Mouse (Mus musculus) left cerebral cortex, postnatal 36 days (tissue): ENCODE results near the gene Hist1h1c. TPM values are rescaled to one million over a fixed set of nuclear protein-coding genes. Genes with fewer than 3 reads are reported as not detected.
"Not testable (repeated sequence)": the region's sequence is repeated elsewhere in the genome, so short reads cannot be mapped to it uniquely, and the experiment has no call there.

ENCODE experiments used
- DNase-seq, 2 experiments: peaks; one replicate each; pipeline ENCODE4 v3.0.0; 2021 to 2022; ENCODE audit warnings: low spot score in 2 of 2, mixed read lengths in 1 of 2
- intact Hi-C: fragments of 180-260 bp; cut with DNase I; formaldehyde crosslinking; loops from one replicate; pipeline ENCODE4 v1.15.1; 2025
- total RNA-seq, 2 experiments: library from RNA; stranded (reverse); gene quantifications; 2 replicates each; pipeline ENCODE4 v1.2.3; 2021

Gene Hist1h1c
- total RNA-seq, 2 experiments from 2014 or later: 68.2 to 74.7 TPM

- DNase-seq: no peak
- intact Hi-C loops: no loop called here
Measured at GRCm38 (mm10) chr13:23709714-23710373, 28.8 kb upstream of the Hist1h1c start.

- DNase-seq: peak; percentile 23 to 32
Measured at GRCm38 (mm10) chr13:23710374-23711089, 28.1 kb upstream of the Hist1h1c start, which contains the start of gene Hfe. Gene Hfe, minus strand, starts transcription at chr13:23710854.

DNA sequence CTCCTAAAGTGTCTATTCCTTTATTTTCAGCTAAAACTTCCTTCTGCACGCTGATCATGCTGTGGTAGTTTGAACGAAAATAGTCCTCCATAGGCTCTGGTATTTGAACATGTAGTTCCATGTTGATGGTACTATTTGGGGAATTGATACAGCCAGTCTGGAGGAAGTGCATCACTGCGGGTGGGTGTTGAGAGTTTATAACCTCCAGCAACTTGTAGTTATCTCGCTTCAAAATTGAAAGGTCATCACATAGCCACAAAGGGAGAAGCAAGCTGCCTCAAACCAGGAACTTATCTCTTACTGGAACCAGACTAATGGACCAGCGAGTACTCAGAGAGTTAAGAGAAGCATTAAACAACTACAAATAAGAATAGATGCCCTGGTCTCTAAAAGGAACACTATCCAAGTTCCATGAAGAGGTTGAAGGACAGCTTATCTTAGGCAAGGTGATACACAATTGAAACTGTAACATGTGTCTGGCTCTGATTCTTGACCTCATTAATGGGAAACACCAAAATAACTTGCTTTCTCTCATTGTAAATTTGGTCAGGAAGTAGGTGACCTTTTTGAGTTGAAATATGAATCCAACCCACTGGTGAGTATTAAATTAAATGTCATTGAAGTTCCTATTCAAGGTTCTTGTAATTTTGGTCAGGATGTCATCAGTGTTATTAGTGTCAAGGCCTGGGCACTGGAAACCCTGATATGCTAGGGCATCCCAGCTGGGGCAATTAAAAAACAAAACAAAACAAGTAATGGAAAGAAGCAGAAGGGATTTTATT lies 22.2 kb upstream of the Hist1h1c start:
- no peak for DNase-seq
- intact Hi-C loops: no loop called here

More at GRCm38 (mm10) chr13:23710374-23711089, 28.1 kb upstream of the Hist1h1c start, which contains the start of gene Hfe:
- intact Hi-C loops: no loop called here

DNA sequence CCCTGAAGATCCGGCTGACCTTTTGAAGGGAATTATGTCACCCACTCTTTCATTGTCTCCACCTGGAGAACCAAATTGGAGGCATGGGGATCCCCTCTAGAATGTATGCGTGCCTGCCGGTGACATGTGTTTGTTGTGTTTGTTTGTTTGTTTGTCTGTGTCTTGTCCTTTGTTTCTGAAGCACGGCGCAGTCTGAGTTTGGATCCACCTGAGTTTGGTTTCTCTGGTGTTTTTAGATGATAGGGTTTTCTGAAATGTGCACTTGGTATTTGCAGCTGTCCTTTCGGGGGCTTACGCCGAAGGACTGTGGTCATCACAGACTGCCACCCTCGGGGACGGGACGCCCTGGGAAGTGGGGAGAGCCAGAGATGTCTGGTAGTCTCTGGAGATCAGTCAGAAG lies 21.4 kb upstream of the Hist1h1c start:
- intact Hi-C loops: no loop called here
- no peak for DNase-seq

- DNase-seq, intact Hi-C loops: not testable (repeated sequence)
Measured at GRCm38 (mm10) chr13:23717593-23718245, 20.9 kb upstream of the Hist1h1c start.

DNA sequence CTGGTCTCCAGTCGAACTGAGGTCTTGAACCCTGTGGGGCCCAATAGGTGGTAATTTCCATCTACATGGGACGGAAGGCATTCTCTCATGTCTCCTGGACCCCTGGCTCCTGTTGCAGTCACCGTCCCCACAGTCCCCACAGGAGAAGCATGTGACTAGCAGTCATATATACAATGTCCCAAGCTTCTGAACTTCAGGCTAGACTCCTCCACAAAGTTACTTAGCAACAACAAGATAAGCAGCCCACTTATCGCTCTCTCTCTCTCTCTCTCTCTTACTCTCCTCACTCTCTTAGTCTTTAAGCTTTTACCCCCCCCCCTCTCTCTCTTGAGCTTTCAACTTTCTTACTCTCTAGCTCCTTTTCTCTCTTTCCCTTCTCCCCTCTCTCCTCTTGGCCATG lies 14.4 kb upstream of the Hist1h1c start:
- DNase-seq: no peak
- intact Hi-C loops: no loop called here

- intact Hi-C loops: no loop called here
- no peak for DNase-seq
Measured at GRCm38 (mm10) chr13:23725213-23725612, 13.4 kb upstream of the Hist1h1c start.

DNA sequence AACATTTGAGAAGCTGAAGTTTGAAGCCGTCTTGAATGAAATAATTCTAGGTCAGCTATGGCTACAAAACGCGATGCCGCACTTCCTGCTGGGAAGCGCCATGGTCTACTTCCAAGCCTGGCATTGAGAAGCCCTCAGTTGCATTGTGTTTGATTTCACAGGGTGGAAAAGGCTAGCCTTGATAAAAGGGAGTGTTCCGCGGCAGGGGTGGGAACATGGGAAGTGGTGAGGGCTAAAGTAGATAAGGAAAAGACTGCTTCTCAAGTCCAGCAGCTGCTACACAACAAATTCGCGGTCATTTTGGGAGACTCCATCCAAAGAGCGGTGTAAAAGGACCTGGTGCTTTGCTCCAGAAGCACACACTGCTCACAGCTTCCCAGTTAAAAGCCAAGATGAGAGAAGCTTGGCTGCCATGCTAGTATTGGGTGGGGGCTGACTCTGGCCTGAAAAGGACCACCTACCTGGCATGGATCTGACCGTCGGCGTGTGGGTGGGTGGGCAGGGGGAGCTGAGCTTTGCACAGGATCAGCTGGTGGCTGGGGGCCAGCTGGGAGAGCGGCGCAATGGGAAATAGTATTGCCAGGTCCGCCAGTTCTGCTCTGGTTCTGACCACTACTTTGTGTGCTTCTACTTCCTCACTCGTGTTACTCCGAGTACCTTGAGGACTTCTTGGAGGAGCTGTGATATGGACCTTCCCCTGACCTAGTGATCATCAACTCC lies 10.0 kb upstream of the Hist1h1c start:
- DNase-seq: no peak
- intact Hi-C loops: no loop called here

- intact Hi-C loops: no loop called here
- DNase-seq: no peak
Measured at GRCm38 (mm10) chr13:23729192-23729525, 9.4 kb upstream of the Hist1h1c start.

- no peak for DNase-seq
- intact Hi-C loops: no loop called here
Measured at GRCm38 (mm10) chr13:23729706-23730105, 8.9 kb upstream of the Hist1h1c start.

DNA sequence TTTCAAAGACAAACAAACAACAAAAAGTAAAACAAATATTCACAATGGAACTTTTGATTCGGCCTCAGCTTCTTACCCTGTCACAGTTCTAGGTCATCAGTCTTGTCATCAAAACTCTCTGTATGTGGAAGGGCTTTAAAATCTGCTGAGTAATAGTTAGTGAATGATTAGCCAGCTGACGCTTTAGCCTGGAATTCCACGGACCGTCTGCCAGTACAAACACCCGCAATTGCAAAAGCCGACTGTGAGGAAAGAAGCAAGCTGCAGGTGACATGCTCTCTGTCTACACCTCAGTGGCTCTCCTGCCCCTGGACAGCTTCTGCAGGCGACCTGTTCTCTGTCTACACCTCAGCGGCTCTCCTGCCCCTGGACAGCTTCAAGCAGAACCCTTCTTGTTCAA lies 8.1 kb upstream of the Hist1h1c start:
- DNase-seq: no peak
- intact Hi-C loops: no loop called here

GRCm38 (mm10) chr13:23732156-23732804 lies 6.3 kb upstream of the Hist1h1c start:
- no peak for DNase-seq
- intact Hi-C loops: loop anchor here (1.0 kb wide), 1 partner anchor 31 kb away; no protein-coding TSS in a partner anchor

DNA sequence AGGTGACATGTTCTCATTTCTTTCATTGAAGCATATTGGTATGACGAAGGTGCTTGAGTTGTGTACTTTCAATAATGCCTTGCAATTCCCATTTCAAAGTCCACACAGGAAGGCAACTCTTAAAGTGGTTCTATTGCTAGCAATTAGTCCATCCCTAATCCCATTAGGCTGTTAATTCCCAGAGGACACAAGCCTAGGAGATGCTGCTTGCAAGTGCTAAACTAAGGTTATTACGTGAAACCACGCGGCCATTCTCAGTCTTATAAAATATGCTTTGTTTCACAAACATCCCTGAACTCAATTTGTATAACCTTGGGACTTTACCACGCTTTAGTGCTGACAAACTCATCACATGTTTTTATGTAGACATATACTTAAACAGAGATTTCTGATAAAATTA lies 1.5 kb upstream of the Hist1h1c start:
- intact Hi-C loops: loop anchor here (5.0 kb wide), 1 partner anchor 115 kb away; the partner anchor contains the start of genes Hist1h1e and Hist1h2be
- no peak for DNase-seq

DNA sequence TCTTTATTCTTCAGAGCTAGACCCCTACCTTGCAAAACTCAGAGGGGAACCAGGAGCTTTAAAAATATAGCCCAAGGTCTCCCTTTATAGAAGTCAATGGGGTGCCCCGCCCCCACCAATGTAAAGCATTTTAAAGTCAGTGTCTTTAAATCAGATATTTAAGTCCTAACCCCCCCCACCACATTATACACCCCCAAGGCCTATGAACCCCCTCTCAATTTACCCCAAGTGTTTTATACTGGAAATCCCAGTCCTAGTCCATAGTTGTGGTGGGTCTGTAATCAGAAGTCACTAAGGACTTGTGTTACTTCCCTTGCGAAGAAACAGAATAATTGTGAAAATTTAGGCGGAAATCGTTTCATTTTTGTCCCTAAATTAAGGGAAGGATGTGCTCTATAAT lies 567 bp upstream of the Hist1h1c start:
- no peak for DNase-seq
- intact Hi-C loops: loop anchor here (2.0 to 5.0 kb wide), 2 partner anchors 39 to 116 kb away; partner anchors contain the start of genes Hist1h1e, Hist1h2be and Hist1h4c

- intact Hi-C loops: loop anchor here (2.0 to 5.0 kb wide), 2 partner anchors 40 to 117 kb away; partner anchors contain the start of genes Hist1h1e, Hist1h2be and Hist1h4c
- DNase-seq: peak; percentile 94
Measured at GRCm38 (mm10) chr13:23739069-23739921, 687 bp downstream of the Hist1h1c start.

- DNase-seq: no peak
- intact Hi-C loops: loop anchor here (2.0 to 5.0 kb wide), 3 partner anchors 41 to 158 kb away; partner anchors contain the start of genes Hist1h1e, Hist1h2be, Hist1h4c and Hist1h4d
Measured at GRCm38 (mm10) chr13:23739922-23740252, 1.3 kb downstream of the Hist1h1c start.

GRCm38 (mm10) chr13:23740256-23740840 lies 1.7 kb downstream of the Hist1h1c start:
- intact Hi-C loops: loop anchor here (5.0 kb wide), 1 partner anchor 158 kb away; the partner anchor contains the start of gene Hist1h4d
- no peak for DNase-seq
